Mouse (Mus musculus) frontal cortex, postnatal 10 days (tissue): ENCODE measurements around the gene Zscan10.
"Not testable (repeated sequence)": the region's sequence is repeated elsewhere in the genome, so short reads cannot be mapped to it uniquely, and the experiment has no call there.

Experiments used
- DNase-seq, 2 experiments: peaks; one replicate each; pipeline ENCODE4 v3.0.0; 2022; ENCODE audit warnings: low spot score in 2 of 2, mixed read lengths in 1 of 2

Zscan10 gene

GRCm38 (mm10) chr17:23587253-23587652 is 13.4 kb upstream of the Zscan10 start:
- no peak for DNase-seq

GRCm38 (mm10) chr17:23592208-23592925 is 8.3 kb upstream of the Zscan10 start:
- peak; percentile 95 to 96 for DNase-seq

GRCm38 (mm10) chr17:23592926-23593300 is 7.7 kb upstream of the Zscan10 start:
- DNase-seq = no peak

GRCm38 (mm10) chr17:23595139-23595538 is 5.5 kb upstream of the Zscan10 start:
- DNase-seq = not testable (repeated sequence)

- DNase-seq = peak; percentile 63 to 72
Observed at GRCm38 (mm10) chr17:23598582-23599552, 1.8 kb upstream of the Zscan10 start, which contains the start of gene Zfp13. Zfp13 (minus strand) TSS chr17:23599487.

GRCm38 (mm10) chr17:23599605-23600063 is 1.0 kb upstream of the Zscan10 start:
- DNase-seq = no peak

GRCm38 (mm10) chr17:23601836-23602585 is 1.4 kb downstream of the Zscan10 start:
- no peak for DNase-seq

- no peak for DNase-seq
Observed at GRCm38 (mm10) chr17:23603077-23603476, 2.4 kb downstream of the Zscan10 start.

GRCm38 (mm10) chr17:23603542-23603941 is 2.9 kb downstream of the Zscan10 start:
- DNase-seq = no peak

- DNase-seq = no peak
Observed at GRCm38 (mm10) chr17:23604394-23604793, 3.7 kb downstream of the Zscan10 start.

GRCm38 (mm10) chr17:23605220-23605619 is 4.6 kb downstream of the Zscan10 start:
- no peak for DNase-seq

GRCm38 (mm10) chr17:23609612-23610011 is 9.0 kb downstream of the Zscan10 start:
- no peak for DNase-seq

- DNase-seq = peak in 1 of 2 experiments; percentile 25
Observed at GRCm38 (mm10) chr17:23610361-23610800, 9.7 kb downstream of the Zscan10 start.

GRCm38 (mm10) chr17:23617087-23617486 is 16.4 kb downstream of the Zscan10 start:
- no peak for DNase-seq

- no peak for DNase-seq
Observed at GRCm38 (mm10) chr17:23620351-23620750, 19.7 kb downstream of the Zscan10 start.

GRCm38 (mm10) chr17:23627813-23628212 is 27.2 kb downstream of the Zscan10 start:
- no peak for DNase-seq

GRCm38 (mm10) chr17:23630195-23631020 is 29.8 kb downstream of the Zscan10 start:
- peak; percentile 75 to 79 for DNase-seq

- no peak for DNase-seq
Observed at GRCm38 (mm10) chr17:23631241-23631640, 30.6 kb downstream of the Zscan10 start.

GRCm38 (mm10) chr17:23644613-23645495 is 44.2 kb downstream of the Zscan10 start, which contains the start of gene Mmp25:
Mmp25 (minus strand) TSS chr17:23645277.
- no peak for DNase-seq

- DNase-seq = no peak
Observed at GRCm38 (mm10) chr17:23645894-23646293, 45.2 kb downstream of the Zscan10 start.
